ENCODE assay signal across 18 mouse cellular contexts in genomic region chr5:129064186-129064585, GRCm38 (mm10). TPM values are rescaled to one million over a fixed set of nuclear protein-coding genes. Genes with fewer than 3 reads are reported as not detected.
"Had no signal": no experiment of that assay in that cellular context is flagged by ENCODE, and none has a peak within 500 bp of the region (broad histone marks: within the 10 kb centered on the region; RNA-seq: fewer than 3 reads in every experiment).

No protein-coding gene starts in this region.

- H3K4me2 ChIP-seq: liver, embryonic 15.5 days had no signal

- H3K27ac ChIP-seq: kidney, postnatal 0 days; limb, embryonic 10.5 days; limb, embryonic 13.5 days; liver, embryonic 12.5 days; liver, embryonic 15.5 days; lung, embryonic 15.5 days; midbrain, embryonic 13.5 days; stomach, postnatal 0 days had no signal

- ATAC-seq: liver, embryonic 12.5 days had no signal

- DNase-seq: kidney, adult 8-10 months; kidney, postnatal 25 days; layer of hippocampus, adult 9-11 months; liver; lung, adult 18-20 months; lung, postnatal 10 days; lung, postnatal 36 days; thymus, adult 2 months; thymus, postnatal 14 days; thymus, postnatal 4 days had no signal

- H3K4me3 ChIP-seq: liver, embryonic 12.5 days; liver, embryonic 15.5 days had no signal

- H3K4me1 ChIP-seq: liver, embryonic 15.5 days had no signal

- H3K9me3 ChIP-seq: limb, embryonic 10.5 days; limb, embryonic 13.5 days; liver, embryonic 12.5 days; liver, embryonic 15.5 days; lung, embryonic 15.5 days; midbrain, embryonic 13.5 days had no signal

- H3K9ac ChIP-seq: limb, embryonic 13.5 days; liver, embryonic 12.5 days; liver, embryonic 15.5 days; lung, embryonic 15.5 days had no signal

- H3K36me3 ChIP-seq: limb, embryonic 10.5 days; limb, embryonic 13.5 days; liver, embryonic 12.5 days; liver, embryonic 15.5 days; lung, embryonic 15.5 days; midbrain, embryonic 13.5 days had no signal

RNA-seq across cellular contexts. Expression of gene Adgrd1, which starts 32.4 kb away (rescaled TPM):
- polyA plus RNA-seq: limb, embryonic 10.5 days had no signal
